Mouse (Mus musculus) spleen, adult 18-20 months (tissue): ENCODE results near the gene Cdon.

Experiments used
- DNase-seq, 2 experiments: peaks; one replicate each; pipeline ENCODE4 v3.0.0; 2022; ENCODE audit warnings: mixed read lengths in 2 of 2

Gene Cdon

GRCm38 (mm10) chr9:35494937-35495336, 74.0 kb downstream of the Cdon start:
- no peak for DNase-seq

GRCm38 (mm10) chr9:35495471-35495870, 74.5 kb downstream of the Cdon start:
- DNase-seq: no peak

- DNase-seq: no peak
Observed at GRCm38 (mm10) chr9:35499946-35500345, 79.0 kb downstream of the Cdon start.

GRCm38 (mm10) chr9:35502361-35503000, 81.6 kb downstream of the Cdon start:
- DNase-seq: no peak

DNA sequence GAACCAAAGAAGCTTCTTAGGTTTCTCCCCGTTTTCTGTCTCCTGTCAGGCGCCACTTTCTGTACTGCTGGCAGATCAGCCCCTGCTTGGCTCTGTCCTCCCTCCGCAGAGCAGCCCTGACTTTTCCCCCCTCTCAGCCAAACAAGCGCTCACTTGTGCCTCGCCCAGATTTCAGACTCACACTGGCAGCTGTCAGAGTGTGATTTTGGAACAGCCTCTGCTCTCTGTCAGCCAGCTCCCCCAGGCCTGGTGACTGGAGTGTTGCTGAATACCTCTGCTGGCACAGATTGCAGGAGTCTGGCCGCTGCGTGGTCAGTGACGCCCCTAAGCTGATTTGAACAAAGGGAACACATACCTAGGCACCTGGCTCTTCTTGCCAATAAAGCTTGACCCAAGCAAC, 87.3 kb downstream of the Cdon start:
- DNase-seq: no peak

DNA sequence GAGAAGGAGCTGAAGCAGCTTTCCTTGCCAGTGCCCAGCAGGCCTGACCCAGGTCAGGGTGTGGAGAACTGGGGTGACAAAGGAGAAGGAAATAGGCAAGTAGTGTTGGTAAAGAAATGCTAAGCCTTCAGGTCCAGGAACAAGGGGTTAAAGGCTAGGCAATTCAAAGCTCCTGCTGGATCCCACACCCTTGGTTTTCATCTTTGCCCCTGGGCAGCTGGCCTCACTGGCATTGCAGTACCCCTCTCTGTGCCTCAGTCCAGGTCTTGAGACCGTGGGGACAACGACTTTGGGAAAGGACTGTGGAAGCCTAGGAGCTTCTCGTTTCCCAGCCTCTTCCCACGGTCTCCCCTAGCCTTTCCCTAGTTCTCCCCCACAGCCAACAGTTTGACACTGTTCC, 93.0 kb downstream of the Cdon start:
- no peak for DNase-seq

DNA sequence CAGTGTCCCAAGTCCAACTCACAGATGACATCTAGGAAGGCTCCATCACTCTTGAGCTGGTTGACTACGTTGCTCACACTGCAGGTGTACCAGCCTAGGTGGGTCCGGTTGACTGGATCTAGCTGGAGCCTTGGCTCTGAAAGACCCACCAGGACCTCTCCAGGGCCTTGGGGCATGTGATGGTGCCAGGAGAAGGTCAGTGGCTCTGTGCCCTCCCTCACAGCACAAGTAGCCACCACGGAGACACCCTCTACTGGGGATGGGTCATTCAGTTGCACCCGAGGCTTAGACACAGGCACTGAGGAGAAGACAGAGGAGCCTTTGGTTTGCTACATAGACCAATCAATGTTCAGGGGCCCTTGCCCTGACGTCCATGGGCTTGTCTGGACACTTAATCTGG, 95.3 kb downstream of the Cdon start:
- no peak for DNase-seq

DNA sequence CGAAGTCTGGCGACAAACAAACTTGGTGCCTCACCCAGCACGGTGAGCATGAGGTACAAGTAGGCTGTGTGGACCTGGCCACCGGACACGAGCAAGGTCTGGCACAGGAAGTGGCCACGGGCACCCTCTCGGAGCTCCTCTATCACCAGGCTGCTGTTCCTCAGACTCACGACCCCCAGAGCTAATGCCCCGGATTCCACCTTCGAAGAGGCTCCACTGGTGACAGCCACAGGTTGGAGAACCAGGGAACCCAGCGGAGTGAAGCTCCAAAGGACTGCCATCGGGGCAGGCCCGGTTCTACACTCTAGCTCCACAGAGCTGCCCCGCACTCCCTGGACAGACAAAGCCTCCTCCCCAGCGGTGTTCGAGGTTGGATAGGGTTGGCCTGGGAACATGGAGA, 95.8 kb downstream of the Cdon start:
- no peak for DNase-seq

DNA sequence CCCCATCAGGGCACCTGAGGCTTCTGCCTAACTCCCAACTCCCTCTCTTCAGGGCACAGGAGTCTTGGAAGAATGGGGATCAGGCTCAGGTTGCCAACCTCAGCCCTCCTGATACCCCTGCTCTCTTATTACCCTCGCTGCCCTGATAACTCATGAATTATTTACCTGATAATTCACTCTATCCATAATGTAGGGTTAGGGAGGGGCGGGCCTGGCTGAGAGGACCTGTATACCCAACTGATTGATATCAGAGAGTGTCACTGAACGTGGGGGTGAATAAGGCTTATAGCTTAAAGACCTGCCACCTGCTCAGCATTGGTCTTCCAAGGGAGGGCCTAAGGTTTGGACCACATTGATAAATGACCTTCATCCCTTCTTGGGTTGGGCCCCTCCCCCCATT, 97.2 kb downstream of the Cdon start, which contains the start of gene Gm1113:
Gene Gm1113, minus strand, starts transcription at position 101 of the 400 bp plus-strand sequence.
- DNase-seq: no peak

DNA sequence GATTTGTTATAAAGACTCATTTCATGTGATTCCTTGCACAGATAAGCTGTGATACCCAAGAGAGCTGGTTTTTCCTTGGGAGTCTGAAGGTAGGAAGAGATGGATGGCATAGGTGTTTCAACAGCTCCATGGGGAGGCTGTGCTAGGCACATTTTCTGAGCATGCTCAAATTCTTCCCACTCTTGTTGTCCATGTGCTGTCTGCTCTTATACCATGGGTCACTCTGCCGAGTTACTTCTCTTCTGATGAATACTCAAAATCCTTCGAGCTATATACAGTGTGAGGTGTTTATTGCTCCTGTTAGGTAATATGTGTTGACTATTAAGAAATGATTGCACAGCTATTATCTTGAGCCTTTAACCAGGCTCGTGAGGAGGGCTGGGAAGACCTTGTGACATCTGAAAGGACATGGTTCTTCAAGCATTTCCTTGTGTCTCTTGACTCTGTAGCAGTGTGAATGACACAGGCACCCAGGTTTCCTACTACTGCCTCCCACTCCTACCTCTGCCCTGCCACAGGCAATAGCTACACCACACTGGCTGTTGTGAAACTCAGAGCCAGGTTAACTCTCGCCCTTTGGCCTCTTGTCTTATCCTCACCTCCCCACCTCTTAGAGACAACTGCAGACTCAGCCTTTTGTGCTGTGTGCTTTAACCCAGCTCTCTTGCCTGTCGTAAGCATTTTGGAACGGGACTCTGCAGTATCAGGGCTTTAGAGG, 99.9 kb downstream of the Cdon start:
- DNase-seq: no peak

- DNase-seq: no peak
Observed at GRCm38 (mm10) chr9:35522241-35522640, 101.3 kb downstream of the Cdon start.

GRCm38 (mm10) chr9:35522821-35523515, 102.0 kb downstream of the Cdon start:
- DNase-seq: no peak

GRCm38 (mm10) chr9:35523541-35523940, 102.6 kb downstream of the Cdon start:
- no peak for DNase-seq

GRCm38 (mm10) chr9:35523941-35524411, 103.0 kb downstream of the Cdon start:
- DNase-seq: peak in 1 of 2 experiments; percentile 44

- DNase-seq: no peak
Observed at GRCm38 (mm10) chr9:35529141-35529540, 108.2 kb downstream of the Cdon start.

DNA sequence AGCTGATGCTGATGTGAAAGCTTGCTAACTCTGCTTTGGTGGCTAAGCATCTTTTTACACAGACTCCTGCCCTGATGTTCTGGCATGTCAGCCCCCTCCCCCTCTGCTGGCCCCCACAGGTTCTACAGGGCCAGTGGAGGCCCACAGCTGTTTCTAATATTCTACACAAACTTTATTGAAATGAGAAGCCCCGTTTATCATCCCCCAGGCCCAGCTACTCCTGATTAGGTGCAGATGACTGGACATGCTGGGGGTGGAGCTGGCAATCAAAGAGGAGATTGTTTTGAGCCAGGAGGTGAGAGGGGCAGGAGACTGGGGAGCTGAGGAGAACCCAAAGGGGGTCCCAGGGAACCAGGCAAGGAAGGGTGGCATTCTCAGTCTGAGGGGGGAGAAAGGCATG, 108.9 kb downstream of the Cdon start:
- no peak for DNase-seq

DNA sequence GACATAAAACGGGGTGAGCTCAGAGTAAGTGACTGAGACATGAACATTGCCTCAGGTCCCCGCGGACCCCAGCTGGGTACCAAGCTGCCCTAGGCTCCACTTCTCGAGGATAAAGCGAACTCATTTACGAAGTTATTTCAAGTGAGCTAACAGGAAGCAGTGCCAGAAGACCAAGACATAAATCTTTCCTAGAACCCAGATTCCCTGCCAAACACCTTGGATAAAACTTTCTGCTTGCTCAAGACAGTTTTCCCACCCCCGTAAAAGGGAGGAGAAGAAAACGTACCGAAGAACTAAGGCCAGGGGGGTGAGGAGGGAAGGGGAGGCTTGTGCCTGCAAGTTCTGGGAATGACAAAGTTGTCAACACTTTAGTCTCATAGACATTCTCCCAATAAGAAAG, 112.3 kb downstream of the Cdon start:
- no peak for DNase-seq

DNA sequence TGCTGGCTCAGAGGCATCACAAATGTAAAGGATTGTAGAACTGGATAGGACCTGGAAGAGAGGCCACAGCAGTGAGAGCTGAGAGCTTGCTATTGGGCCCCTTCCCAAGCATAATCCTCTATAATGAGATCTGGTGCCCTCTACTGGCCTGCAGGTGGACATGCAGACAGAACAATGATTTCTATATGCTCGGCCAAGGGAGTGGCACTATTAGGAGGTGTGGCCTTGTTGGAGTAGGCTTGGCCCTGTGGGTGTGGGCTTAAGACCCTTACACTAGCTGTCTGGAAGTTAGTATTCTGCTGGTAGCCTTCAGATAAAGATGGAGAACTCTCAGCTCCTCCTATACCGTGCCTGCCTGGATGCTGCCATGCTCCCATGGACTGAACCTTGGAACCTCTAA, 114.2 kb downstream of the Cdon start:
- DNase-seq: peak in 1 of 2 experiments; percentile 35

DNA sequence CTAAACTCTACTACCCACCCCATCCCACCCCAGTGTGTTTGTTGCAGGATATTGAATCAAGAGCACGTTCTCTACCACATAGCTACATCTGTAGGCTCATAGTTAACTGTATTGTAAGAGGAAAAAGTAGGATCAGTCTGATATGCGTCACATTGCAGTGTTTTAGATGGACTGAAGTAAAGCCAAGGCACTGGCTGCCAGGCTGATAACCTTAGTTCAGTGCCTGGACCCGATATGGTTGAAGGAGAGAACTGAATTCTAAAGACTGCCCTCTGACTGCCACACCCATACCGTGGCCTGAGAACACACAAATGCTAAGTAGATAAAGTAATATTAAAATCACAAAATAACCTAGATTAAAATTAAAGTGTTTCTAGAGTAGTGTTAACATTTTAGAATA, 114.9 kb downstream of the Cdon start:
- no peak for DNase-seq

DNA sequence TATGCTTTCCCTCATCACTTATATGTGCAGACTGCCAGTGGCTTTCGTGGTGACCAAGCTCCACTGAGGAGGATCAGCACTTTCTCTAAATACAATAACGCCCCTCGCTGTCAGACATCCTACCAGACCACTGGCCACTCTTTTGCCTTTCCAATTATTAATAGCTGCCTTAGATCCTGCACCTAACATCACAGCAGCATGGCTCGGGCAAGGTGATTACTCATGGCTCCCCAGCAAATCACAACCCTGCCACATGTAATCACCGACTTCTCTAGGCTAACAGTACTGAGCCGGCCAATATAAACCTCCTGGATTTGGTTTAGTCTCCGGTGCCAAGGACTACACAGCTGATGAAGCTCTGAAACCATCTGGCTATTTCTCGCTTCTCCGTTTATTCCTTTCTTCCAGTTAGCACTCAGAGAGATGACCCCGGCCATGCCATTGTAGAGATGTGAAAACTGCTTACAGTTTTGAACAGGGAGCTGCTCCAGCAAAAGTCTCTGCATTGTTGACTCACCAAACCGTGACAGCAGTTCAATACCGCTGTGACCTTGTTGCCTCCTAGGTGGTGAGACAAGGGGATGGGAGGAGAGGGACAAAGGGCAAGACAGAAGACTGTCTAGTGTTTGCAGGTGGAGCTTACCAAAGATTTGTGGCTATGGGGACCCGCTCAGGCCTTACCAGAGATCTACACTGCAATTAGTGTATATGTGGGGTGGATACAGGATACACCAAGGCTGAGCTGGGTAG, 118.2 kb downstream of the Cdon start:
- DNase-seq: no peak

DNA sequence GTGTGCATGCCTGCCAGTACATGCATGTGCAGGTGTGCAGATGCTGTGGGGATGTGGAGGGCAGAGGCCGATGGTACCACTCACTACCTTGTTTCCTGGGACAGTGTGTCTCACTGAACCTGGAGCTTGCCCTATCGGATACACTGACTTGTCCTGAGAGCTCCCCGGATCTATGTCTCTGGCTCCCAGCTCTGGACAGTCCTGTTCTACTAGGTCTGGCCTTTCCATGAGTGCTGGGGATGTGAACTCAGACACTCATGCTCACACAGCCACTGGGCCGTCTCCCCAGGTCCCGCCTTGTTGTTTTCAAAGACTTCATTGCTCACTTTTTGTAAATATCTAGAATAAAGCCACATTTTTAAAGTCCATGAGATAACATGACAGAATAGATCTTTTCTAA, 120.1 kb downstream of the Cdon start:
- DNase-seq: no peak

GRCm38 (mm10) chr9:35541488-35541887, 120.6 kb downstream of the Cdon start:
- peak; percentile 41 to 80 for DNase-seq

DNA sequence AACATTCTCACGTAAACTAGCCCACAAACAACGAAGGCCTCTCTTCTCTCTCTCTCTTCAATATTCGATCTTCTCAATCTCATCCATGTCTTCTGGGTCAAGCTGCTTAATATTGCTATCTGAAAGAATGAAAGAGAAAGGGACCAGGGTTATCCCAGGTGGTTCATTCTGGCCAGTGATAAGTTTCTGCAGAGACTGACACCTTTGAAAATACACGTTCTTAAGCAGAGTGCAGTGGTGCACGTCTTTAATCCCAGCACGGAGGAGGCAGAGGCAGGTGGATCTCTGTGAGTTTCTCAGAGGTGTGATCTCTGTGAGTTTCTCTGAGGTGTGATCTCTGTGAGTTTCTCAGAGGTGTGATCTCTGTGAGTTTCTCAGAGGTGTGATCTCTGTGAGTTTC, 121.0 kb downstream of the Cdon start:
- no peak for DNase-seq
